Mouse (Mus musculus): ENCODE measurements around the gene Cideb. TPM values are rescaled to one million over a fixed set of nuclear protein-coding genes. Genes with fewer than 3 reads are reported as not detected.
"Not testable (repeated sequence)": the region's sequence is repeated elsewhere in the genome, so short reads cannot be mapped to it uniquely, and the experiment has no call there.

Cideb gene
- polyA plus RNA-seq, 1 experiment from 2014 or later = 0.18 TPM

- Histone ChIP-seq H3K36me3 (no peaks in the 10 kb centered on the region), H3K4me2 (peak overlapping the region; percentile 93), H3K9me3 (no peaks in the 10 kb centered on the region), H3K27me3 (peaks cover 74% of the 10 kb centered on the region), H3K9ac (peak overlapping the region; percentile 79), H3K4me3 (peak overlapping the region; percentile 58; the same call in 1 of the 2 replicates), H3K27ac (no peak overlapping the region), H3K4me1 (peaks cover 24% of the 10 kb centered on the region)
- ATAC-seq (ENCODE audit: insufficient number of reproducible peaks, insufficient read depth, low FRiP score, low TSS enrichment, low read depth) = no peak
- 59% methylated on average over 7 of the region's 7 CpGs for WGBS
Measured at GRCm38 (mm10) chr14:55763166-55763565, 4.9 kb upstream of the Cideb start.

- H3K27ac ChIP-seq = peak overlapping the region; percentile 30
- H3K27me3 ChIP-seq = peaks cover 65% of the 10 kb centered on the region
- under 1% methylated on average over 77 of the region's 77 CpGs for WGBS
Measured at GRCm38 (mm10) chr14:55762001-55762821, 4.0 kb upstream of the Cideb start.

GRCm38 (mm10) chr14:55761163-55761562 lies 2.9 kb upstream of the Cideb start, which contains the start of gene Ltb4r2:
TSS of gene Ltb4r2 (plus strand) at chr14:55761428.
- Histone ChIP-seq H3K36me3 (peaks cover 8% of the 10 kb centered on the region), H3K4me1 (peaks cover 21% of the 10 kb centered on the region), H3K9me3 (no peaks in the 10 kb centered on the region), H3K4me2 (peak within 1 kb of the TSS; percentile 93), H3K27ac (peak within 1 kb of the TSS; percentile 30), H3K4me3 (peak within 1 kb of the TSS; percentile 58), H3K9ac (peak within 1 kb of the TSS; percentile 79), H3K27me3 (peaks cover 56% of the 10 kb centered on the region)
- WGBS = 74% methylated on average over 6 of the region's 6 CpGs
- ATAC-seq (ENCODE audit: insufficient number of reproducible peaks, insufficient read depth, low FRiP score, low TSS enrichment, low read depth) = no peak

More at GRCm38 (mm10) chr14:55762001-55762821, 4.0 kb upstream of the Cideb start:
- Histone ChIP-seq H3K4me1 (peaks cover 21% of the 10 kb centered on the region), H3K9ac (peak overlapping the region; percentile 79), H3K9me3 (no peaks in the 10 kb centered on the region), H3K4me2 (peak overlapping the region; percentile 93), H3K4me3 (peak overlapping the region; percentile 58), H3K36me3 (no peaks in the 10 kb centered on the region)
- ATAC-seq (ENCODE audit: insufficient number of reproducible peaks, insufficient read depth, low FRiP score, low TSS enrichment, low read depth) = peak; percentile 54

- Histone ChIP-seq H3K4me3 (peak overlapping the region; percentile 20), H3K4me2 (peak overlapping the region; percentile 52), H3K36me3 (peaks cover 18% of the 10 kb centered on the region), H3K27me3 (peaks cover 47% of the 10 kb centered on the region), H3K4me1 (peaks cover 21% of the 10 kb centered on the region), H3K9ac (0 out of 2 replicates have a peak overlapping the region, but pooled peaks have one; percentile 47)
- WGBS = 0% methylated on average over 6 of the region's 6 CpGs
- not testable (repeated sequence) for H3K27ac ChIP-seq; ATAC-seq (ENCODE audit: insufficient number of reproducible peaks, insufficient read depth, low FRiP score, low TSS enrichment, low read depth); H3K9me3 ChIP-seq
Measured at GRCm38 (mm10) chr14:55760156-55760555, 1.9 kb upstream of the Cideb start.

GRCm38 (mm10) chr14:55757566-55757965 lies 692 bp downstream of the Cideb start:
- ATAC-seq (ENCODE audit: insufficient number of reproducible peaks, insufficient read depth, low FRiP score, low TSS enrichment, low read depth) = no peak
- peaks cover 21% of the 10 kb centered on the region for H3K27me3 ChIP-seq
- H3K4me2 ChIP-seq = no peak overlapping the region
- H3K4me1 ChIP-seq = peaks cover 13% of the 10 kb centered on the region
- 83% methylated on average over 6 of the region's 6 CpGs for WGBS
- peaks cover 44% of the 10 kb centered on the region for H3K36me3 ChIP-seq
- H3K9me3 ChIP-seq = no peaks in the 10 kb centered on the region
- no peak overlapping the region for H3K27ac ChIP-seq
- H3K9ac ChIP-seq = no peak overlapping the region; the same call in 1 of the 2 replicates
- no peak overlapping the region for H3K4me3 ChIP-seq

GRCm38 (mm10) chr14:55747051-55747847 lies 11.0 kb downstream of the Cideb start:
- peaks cover 48% of the 10 kb centered on the region for H3K36me3 ChIP-seq
- no peak overlapping the region for H3K27ac ChIP-seq
- 89% methylated on average over 10 of the region's 10 CpGs for WGBS
- peaks cover 33% of the 10 kb centered on the region for H3K4me1 ChIP-seq
- H3K9ac ChIP-seq = peak overlapping the region; percentile 87
- ATAC-seq (ENCODE audit: insufficient number of reproducible peaks, insufficient read depth, low FRiP score, low TSS enrichment, low read depth) = no peak
- peak overlapping the region; percentile 89 for H3K4me3 ChIP-seq
- H3K4me2 ChIP-seq = peak overlapping the region; percentile 99
- H3K27me3 ChIP-seq = no peaks in the 10 kb centered on the region
- no peaks in the 10 kb centered on the region for H3K9me3 ChIP-seq

GRCm38 (mm10) chr14:55745861-55746237 lies 12.4 kb downstream of the Cideb start:
- peak overlapping the region; percentile 71; the same call in 1 of the 2 replicates for H3K27ac ChIP-seq
- H3K27me3 ChIP-seq = no peaks in the 10 kb centered on the region
- H3K9ac ChIP-seq = peak overlapping the region; percentile 87
- H3K4me3 ChIP-seq = peak overlapping the region; percentile 89
- WGBS = under 1% methylated on average over 31 of the region's 31 CpGs
- peaks cover 42% of the 10 kb centered on the region for H3K36me3 ChIP-seq
- H3K4me2 ChIP-seq = peak overlapping the region; percentile 99
- no peaks in the 10 kb centered on the region for H3K9me3 ChIP-seq
- no peak for ATAC-seq (ENCODE audit: insufficient number of reproducible peaks, insufficient read depth, low FRiP score, low TSS enrichment, low read depth)
- peaks cover 33% of the 10 kb centered on the region for H3K4me1 ChIP-seq

- no peaks in the 10 kb centered on the region for H3K9me3 ChIP-seq
- peak within 1 kb of the TSS; percentile 71 for H3K27ac ChIP-seq
- no peaks in the 10 kb centered on the region for H3K27me3 ChIP-seq
- H3K9ac ChIP-seq = peak within 1 kb of the TSS; percentile 87
- peaks cover 33% of the 10 kb centered on the region for H3K4me1 ChIP-seq
- H3K4me2 ChIP-seq = peak within 1 kb of the TSS; percentile 99
- 1% methylated on average over 47 of the region's 48 CpGs for WGBS
- peak within 1 kb of the TSS; percentile 89 for H3K4me3 ChIP-seq
- H3K36me3 ChIP-seq = peaks cover 43% of the 10 kb centered on the region
- ATAC-seq (ENCODE audit: insufficient number of reproducible peaks, insufficient read depth, low FRiP score, low TSS enrichment, low read depth) = peak; percentile 57
Measured at GRCm38 (mm10) chr14:55745180-55745860, 12.9 kb downstream of the Cideb start, which contains the start of the genes Dhrs1 and Nop9. TSS of gene Dhrs1 (minus strand) at chr14:55745690. TSS of gene Nop9 (plus strand) at chr14:55745693.

GRCm38 (mm10) chr14:55743711-55744110 lies 14.5 kb downstream of the Cideb start:
- H3K4me1 ChIP-seq = peaks cover 33% of the 10 kb centered on the region
- peak overlapping the region; percentile 46 for H3K9ac ChIP-seq
- H3K9me3 ChIP-seq = no peaks in the 10 kb centered on the region
- peaks cover 43% of the 10 kb centered on the region for H3K36me3 ChIP-seq
- WGBS = 18% methylated on average over 10 of the region's 10 CpGs
- peak overlapping the region; percentile 2; the same call in 1 of the 2 replicates for H3K4me3 ChIP-seq
- ATAC-seq (ENCODE audit: insufficient number of reproducible peaks, insufficient read depth, low FRiP score, low TSS enrichment, low read depth) = peak; percentile 48; the same call in 1 of the 2 replicates
- H3K27ac ChIP-seq = no peak overlapping the region
- no peaks in the 10 kb centered on the region for H3K27me3 ChIP-seq
- peak overlapping the region; percentile 99 for H3K4me2 ChIP-seq

- ATAC-seq (ENCODE audit: insufficient number of reproducible peaks, insufficient read depth, low FRiP score, low TSS enrichment, low read depth) = no peak
- Histone ChIP-seq H3K9ac (no peak overlapping the region), H3K27ac (no peak overlapping the region), H3K4me3 (no peak overlapping the region), H3K4me1 (no peaks in the 10 kb centered on the region), H3K9me3 (no peaks in the 10 kb centered on the region), H3K36me3 (peaks cover 43% of the 10 kb centered on the region), H3K4me2 (no peak overlapping the region), H3K27me3 (no peaks in the 10 kb centered on the region)
- 85% methylated on average over 9 of the region's 9 CpGs for WGBS
Measured at GRCm38 (mm10) chr14:55737086-55737687, 21.1 kb downstream of the Cideb start.
